Mouse (Mus musculus) CH12.LX (cell line): ENCODE measurements around the gene Olfr1359. TPM values are rescaled to one million over a fixed set of nuclear protein-coding genes. Genes with fewer than 3 reads are reported as not detected.
A peak's percentile ranks its signal among the peaks of the same experiment; 100 is the strongest.

Source experiments
- DNase-seq: peaks from one replicate; pipeline ENCODE4 v3.0.0-alpha.2; 2013; ENCODE audit errors: extremely low read depth
- H3K27ac ChIP-seq: 2 replicates; pipeline ENCODE4 v1.5.1; 2012; ENCODE audit warnings: low read depth, mild to moderate bottlenecking, control low read depth, moderate library complexity; ENCODE audit not compliant: insufficient read depth
- H3K27me3 ChIP-seq: replicated peaks from 2 replicates; pipeline ENCODE3; 2012; ENCODE audit warnings: inconsistent platforms
- H3K36me3 ChIP-seq, 2 experiments: replicated peaks in 1 of 2; 2 replicates each; pipeline versions ENCODE3 to v1.6.1; 2012; ENCODE audit warnings: inconsistent platforms in 1 of 2, low read length in 1 of 2, mild to moderate bottlenecking in 1 of 2, mixed read lengths in 1 of 2, moderate library complexity in 1 of 2; ENCODE audit not compliant: control insufficient read depth in 1 of 2, insufficient read depth in 1 of 2
- H3K4me1 ChIP-seq, 2 experiments: 2 replicates each; pipeline ENCODE4 v1.6.1; 2012; ENCODE audit warnings: inconsistent platforms in 1 of 2, moderate library complexity in 1 of 2; ENCODE audit not compliant: insufficient read depth in 2 of 2, control insufficient read depth in 1 of 2
- H3K4me2 ChIP-seq: 2 replicates; pipeline ENCODE4 v1.6.1; 2012; ENCODE audit warnings: low read depth, mild to moderate bottlenecking, control low read depth; ENCODE audit not compliant: poor library complexity, insufficient read depth, severe bottlenecking
- H3K4me3 ChIP-seq, 3 experiments: fragments of 150-350 bp in 1 of 3; sonication (generic) in 1 of 3; replicated peaks in 1 of 3; 2 replicates each; pipeline versions ENCODE3 to v1.5.1; 2011 to 2012; ENCODE audit warnings: low read depth in 2 of 3, low read length in 2 of 3, mild to moderate bottlenecking in 2 of 3, moderate library complexity in 2 of 3, control low read depth in 1 of 3, improper control_type of control experiment in 1 of 3, inconsistent platforms in 1 of 3, mixed read lengths in 1 of 3; ENCODE audit not compliant: poor library complexity in 1 of 3
- H3K79me2 ChIP-seq: replicated peaks from 2 replicates; pipeline ENCODE4 v1.6.1; 2012; ENCODE audit warnings: mild to moderate bottlenecking, moderate library complexity; ENCODE audit not compliant: control insufficient read depth, poor library complexity, insufficient read depth, severe bottlenecking; ENCODE audit errors: extremely low read depth
- H3K9ac ChIP-seq: 2 replicates; pipeline ENCODE4 v1.6.1; 2012; ENCODE audit warnings: low read depth, mild to moderate bottlenecking, control low read depth, moderate library complexity; ENCODE audit not compliant: insufficient read depth
- H3K9me3 ChIP-seq: replicated peaks from 2 replicates; pipeline ENCODE3; 2012; ENCODE audit warnings: low read length, inconsistent platforms, mixed read lengths
- BHLHE40 ChIP-seq: IDR thresholded peaks from 2 replicates; pipeline ENCODE4 v1.6.1; 2011; ENCODE audit warnings: mild to moderate bottlenecking, low read depth, low read length, improper control_type of control experiment
- CHD2 ChIP-seq: IDR thresholded peaks from 2 replicates; pipeline ENCODE4 v1.6.1; 2011; ENCODE audit warnings: low read length, improper control_type of control experiment
- E2F4 ChIP-seq: IDR thresholded peaks from 2 replicates; pipeline ENCODE4 v1.6.1; 2011; ENCODE audit warnings: low read depth, low read length, improper control_type of control experiment; ENCODE audit not compliant: insufficient replicate concordance
- GABPA ChIP-seq: IDR thresholded peaks from 2 replicates; pipeline ENCODE4 v1.6.1; 2012; ENCODE audit warnings: low read depth, low read length, improper control_type of control experiment, inconsistent platforms; ENCODE audit not compliant: insufficient replicate concordance
- IRF4 ChIP-seq: IDR thresholded peaks from 2 replicates; pipeline ENCODE4 v1.6.1; 2014; ENCODE audit warnings: low read depth, mild to moderate bottlenecking, inconsistent platforms, low read length, improper control_type of control experiment
- MEF2A ChIP-seq: IDR thresholded peaks from 2 replicates; pipeline ENCODE4 v1.6.1; 2014; ENCODE audit warnings: low read depth, mild to moderate bottlenecking, inconsistent platforms, low read length, improper control_type of control experiment, borderline replicate concordance
- NRF1 ChIP-seq: IDR thresholded peaks from 2 replicates; pipeline ENCODE4 v1.6.1; 2014; ENCODE audit warnings: low read depth, mild to moderate bottlenecking, inconsistent platforms, low read length, improper control_type of control experiment, moderate library complexity
- POLR2A ChIP-seq: IDR thresholded peaks from 2 replicates; pipeline ENCODE4 v1.6.1; 2011; ENCODE audit warnings: low read depth, mild to moderate bottlenecking, improper control_type of control experiment, low read length
- RCOR1 ChIP-seq: conservative IDR thresholded peaks from 2 replicates; pipeline ENCODE4 v1.6.1; 2012; ENCODE audit warnings: low read depth, mild to moderate bottlenecking, inconsistent platforms, low read length, improper control_type of control experiment
- SIN3A ChIP-seq: IDR thresholded peaks from 2 replicates; pipeline ENCODE4 v1.6.1; 2012; ENCODE audit warnings: low read length, improper control_type of control experiment, inconsistent platforms
- TBP ChIP-seq: conservative IDR thresholded peaks from 2 replicates; pipeline ENCODE4 v1.6.1; 2011; ENCODE audit warnings: low read depth, low read length, improper control_type of control experiment
- USF1 ChIP-seq: IDR thresholded peaks from 2 replicates; pipeline ENCODE4 v1.6.1; 2014; ENCODE audit warnings: low read depth, mild to moderate bottlenecking, inconsistent platforms, low read length, improper control_type of control experiment
- dilution Hi-C: fragments of 300-500 bp; cut with MboI; formaldehyde crosslinking; loops from 2 replicates; pipeline ENCODE4 v1.14.3; 2020; ENCODE audit warnings: low sequenced_read_pairs; ENCODE audit not compliant: extremely low pct_unique_long_range_greater_than_20kb, extremely low pct_ligation_motif_present
- in situ Hi-C: fragments of 300-500 bp; cut with MboI; formaldehyde crosslinking; loops from 3 replicates; pipeline ENCODE4 v1.14.3; 2019; ENCODE audit warnings: low sequenced_read_pairs, low pct_ligation_motif_present, low pct_unique_long_range_greater_than_20kb, mixed read lengths
- polyA plus RNA-seq: library from polyadenylated mRNA; unstranded; fragments of >175 nt; gene quantifications from 2 replicates; pipeline ENCODE4 v1.2.1, GENCODE M21; 2012; ENCODE audit warnings: low read depth; ENCODE audit not compliant: insufficient read length
- total RNA-seq, 2 experiments: library from RNA; depleted of rRNA; stranded (reverse); fragments of 300-350 nt in 1 of 2; fragments of >200 nt in 1 of 2; gene quantifications; 2 replicates each; pipeline ENCODE4 v1.2.3; 2012 to 2014

Gene Olfr1359
- total and polyA plus RNA-seq, 3 experiments: not detected

- in situ Hi-C loops (no loop called here), dilution Hi-C loops (no loop called here)
- no peaks in the 10 kb centered on the region for H3K36me3 ChIP-seq
- no peak overlapping the region for H3K4me3 ChIP-seq
- no peaks in the 10 kb centered on the region for H3K27me3 ChIP-seq
- peak; percentile 33 for DNase-seq
- H3K9ac ChIP-seq: peak overlapping the region; percentile 92
- 0 out of 2 replicates have a peak overlapping the region, but pooled peaks have one; percentile 82 for H3K4me2 ChIP-seq
- H3K4me1 ChIP-seq: peaks cover 0 to 26% of the 10 kb centered on the region in 2 experiments; a peak in 2 of 4 replicates
- TF ChIP-seq RCOR1: no peak
- H3K27ac ChIP-seq: peak overlapping the region; percentile 85; the same call in 1 of the 2 replicates
- H3K79me2 ChIP-seq: no peaks in the 10 kb centered on the region
- no peaks in the 10 kb centered on the region for H3K9me3 ChIP-seq
These were observed 53.5 kb downstream of the Olfr1359 start for GRCm38 (mm10) chr13:21751417-21751816.

- DNase-seq: peak; percentile 57
- no peaks in the 10 kb centered on the region for H3K27me3 ChIP-seq
- in situ Hi-C loops: no loop called here
- no peak overlapping the region for H3K4me3 ChIP-seq
- dilution Hi-C loops: no loop called here
- H3K79me2 ChIP-seq: no peaks in the 10 kb centered on the region
- peaks cover 0 to 26% of the 10 kb centered on the region in 2 experiments; a peak in 2 of 4 replicates for H3K4me1 ChIP-seq
- no peaks in the 10 kb centered on the region for H3K9me3 ChIP-seq
- no peaks in the 10 kb centered on the region for H3K36me3 ChIP-seq
- peak overlapping the region; percentile 92 for H3K9ac ChIP-seq
- peak overlapping the region; percentile 82; the same call in 1 of the 2 replicates for H3K4me2 ChIP-seq
- H3K27ac ChIP-seq: peak overlapping the region; percentile 85
- peak; percentile 42; the same call in 1 of the 2 replicates for TF ChIP-seq MEF2A
- no peak for TF ChIP-seq CHD2
- no peak for TF ChIP-seq USF1
- TF ChIP-seq BHLHE40: no peak
These were observed 53.9 kb downstream of the Olfr1359 start for GRCm38 (mm10) chr13:21751827-21752226.

GRCm38 (mm10) chr13:21752356-21752755 lies 54.4 kb downstream of the Olfr1359 start:
- in situ Hi-C loops: no loop called here
- H3K36me3 ChIP-seq: no peaks in the 10 kb centered on the region
- peaks cover 0 to 26% of the 10 kb centered on the region in 2 experiments; a peak in 2 of 4 replicates for H3K4me1 ChIP-seq

More at GRCm38 (mm10) chr13:21752356-21752755, 54.4 kb downstream of the Olfr1359 start:
- Histone ChIP-seq H3K4me3 (peak overlapping the region in 1 of 3 experiments; percentile 3), H3K27ac (peak overlapping the region; percentile 85), H3K79me2 (no peaks in the 10 kb centered on the region), H3K27me3 (no peaks in the 10 kb centered on the region), H3K9me3 (no peaks in the 10 kb centered on the region), H3K9ac (peak overlapping the region; percentile 92), H3K4me2 (peak overlapping the region; percentile 82; the same call in 1 of the 2 replicates)
- no peak for TF ChIP-seq SIN3A
- no peak for TF ChIP-seq GABPA
- TF ChIP-seq NRF1: no peak
- no peak for TF ChIP-seq IRF4
- TF ChIP-seq E2F4: no peak
- TF ChIP-seq RCOR1: no peak
- 0 out of 2 replicates have a peak, but pooled peaks have one; percentile 11 for TF ChIP-seq TBP
- TF ChIP-seq POLR2A: no peak; the same call in 1 of the 2 replicates
- peak; percentile 51 for DNase-seq
- dilution Hi-C loops: no loop called here
